ENCODE assay signal across 30 mouse cellular contexts in the genomic region with DNA sequence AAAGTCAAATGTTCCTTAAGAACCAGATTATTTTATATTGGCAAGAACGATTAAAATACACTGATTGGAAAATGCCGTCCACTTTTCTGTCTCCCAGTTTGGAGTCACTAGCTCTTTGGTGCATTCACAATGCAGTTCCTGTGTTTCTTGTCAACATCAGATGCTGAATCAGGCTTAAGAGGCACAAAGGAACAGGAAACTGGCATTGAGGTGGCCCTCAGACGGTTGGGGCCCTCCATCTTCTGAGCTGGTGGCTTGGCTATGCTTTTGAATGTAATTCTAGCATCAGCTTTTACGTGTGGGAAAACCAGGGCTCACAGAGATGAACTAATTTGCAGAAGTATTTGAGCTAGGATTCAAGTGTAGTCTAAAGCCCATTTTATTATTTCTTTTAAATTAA.
A peak's percentile ranks its signal among the peaks of the same experiment; 100 is the strongest.
DNase-seq lines count a peak whose midpoint lies in the region; ATAC-seq and TF ChIP-seq lines count a peak whose summit lies in the region.
"Had no signal": no experiment of that assay in that cellular context is flagged by ENCODE, and none has a peak within 500 bp of the region (broad histone marks: within the 10 kb centered on the region; RNA-seq: fewer than 3 reads in every experiment).

No protein-coding gene starts in this region.

- no peaks in the 10 kb centered on the region for H3K79me2 ChIP-seq in heart, adult 2 months (replicated peaks; ENCODE audit: control insufficient read depth, insufficient read depth, low read length)

- no peaks in the 10 kb centered on the region for H3K27me3 ChIP-seq in midbrain, embryonic 11.5 days (ENCODE audit: control insufficient read depth, insufficient read depth, low read length)
- no peaks in the 10 kb centered on the region; the same call in 1 of the 2 replicates for H3K27me3 ChIP-seq in midbrain, embryonic 16.5 days (ENCODE audit: control insufficient read depth, insufficient read depth, low read depth, low read length)
- no peaks in the 10 kb centered on the region for H3K27me3 ChIP-seq in embryonic facial prominence, embryonic 10.5 days (replicated peaks; ENCODE audit: low read depth, poor library complexity, severe bottlenecking)
- no peaks in the 10 kb centered on the region for H3K27me3 ChIP-seq in limb, embryonic 10.5 days (ENCODE audit: low read depth, poor library complexity, severe bottlenecking)
- H3K27me3 ChIP-seq in limb, embryonic 13.5 days = no peaks in the 10 kb centered on the region
- H3K27me3 ChIP-seq in heart, adult 2 months (ENCODE audit: control insufficient read depth, insufficient read depth, low read length) = no peaks in the 10 kb centered on the region
- H3K27me3 ChIP-seq: CH12.LX; embryonic facial prominence, embryonic 13.5 days; heart, embryonic 12.5 days; heart, embryonic 15.5 days; hindbrain, embryonic 13.5 days; Patski had no signal

- 53% methylated on average over 4 of the region's 4 CpGs for WGBS in midbrain, embryonic 11.5 days
- WGBS in midbrain, embryonic 16.5 days = 40% methylated on average over 4 of the region's 4 CpGs
- WGBS in embryonic facial prominence, embryonic 10.5 days = 58% methylated on average over 4 of the region's 4 CpGs
- 65% methylated on average over 4 of the region's 4 CpGs for WGBS in limb, embryonic 10.5 days
- WGBS in limb, embryonic 13.5 days = 37% methylated on average over 4 of the region's 4 CpGs
- WGBS in heart, adult 2 months = 69% methylated on average over 4 of the region's 4 CpGs

- no peak for TF ChIP-seq CTCF in heart, adult 2 months (IDR thresholded peaks at IDR 0.05)

- H3K36me3 ChIP-seq in midbrain, embryonic 11.5 days (ENCODE audit: control insufficient read depth, insufficient read depth, low read length) = no peaks in the 10 kb centered on the region
- H3K36me3 ChIP-seq in midbrain, embryonic 16.5 days (ENCODE audit: control insufficient read depth, insufficient read depth, low read length) = no peaks in the 10 kb centered on the region
- no peaks in the 10 kb centered on the region for H3K36me3 ChIP-seq in embryonic facial prominence, embryonic 10.5 days (replicated peaks)
- no peaks in the 10 kb centered on the region for H3K36me3 ChIP-seq in limb, embryonic 10.5 days
- no peaks in the 10 kb centered on the region for H3K36me3 ChIP-seq in limb, embryonic 13.5 days
- H3K36me3 ChIP-seq in heart, adult 2 months (ENCODE audit: control insufficient read depth, insufficient read depth, low read length) = no peaks in the 10 kb centered on the region
- H3K36me3 ChIP-seq: embryonic facial prominence, embryonic 13.5 days; G1E; heart, embryonic 12.5 days; heart, embryonic 15.5 days; hindbrain, embryonic 10.5 days; hindbrain, embryonic 13.5 days had no signal

- peaks cover 2% of the 10 kb centered on the region; the same call in 1 of the 2 replicates for H3K4me1 ChIP-seq in midbrain, embryonic 11.5 days (ENCODE audit: control insufficient read depth, insufficient read depth, low read length)
- H3K4me1 ChIP-seq in midbrain, embryonic 16.5 days (ENCODE audit: control insufficient read depth, insufficient read depth, low read length) = no peaks in the 10 kb centered on the region; the same call in none of the 2 replicates
- peaks cover 25% of the 10 kb centered on the region for H3K4me1 ChIP-seq in embryonic facial prominence, embryonic 10.5 days
- H3K4me1 ChIP-seq in limb, embryonic 10.5 days = peaks cover 24% of the 10 kb centered on the region
- H3K4me1 ChIP-seq in limb, embryonic 13.5 days = peaks cover 21% of the 10 kb centered on the region
- H3K4me1 ChIP-seq in heart, adult 2 months (ENCODE audit: control insufficient read depth, insufficient read depth, low read length) = no peaks in the 10 kb centered on the region
- H3K4me1 ChIP-seq: heart, embryonic 12.5 days; heart, embryonic 15.5 days; hindbrain, embryonic 10.5 days; hindbrain, embryonic 13.5 days had no signal

- no peaks in the 10 kb centered on the region for H3K9me3 ChIP-seq in midbrain, embryonic 11.5 days (ENCODE audit: control insufficient read depth, low read length)
- no peaks in the 10 kb centered on the region for H3K9me3 ChIP-seq in midbrain, embryonic 16.5 days (replicated peaks; ENCODE audit: control insufficient read depth, low read length, poor library complexity, severe bottlenecking)
- no peaks in the 10 kb centered on the region for H3K9me3 ChIP-seq in embryonic facial prominence, embryonic 10.5 days
- H3K9me3 ChIP-seq in limb, embryonic 10.5 days (replicated peaks) = no peaks in the 10 kb centered on the region
- H3K9me3 ChIP-seq in limb, embryonic 13.5 days = no peaks in the 10 kb centered on the region
- H3K9me3 ChIP-seq: embryonic facial prominence, embryonic 13.5 days; G1E; heart, embryonic 12.5 days; heart, embryonic 15.5 days; hindbrain, embryonic 10.5 days; hindbrain, embryonic 13.5 days had no signal

- no peak for ATAC-seq in midbrain, embryonic 11.5 days (ENCODE audit: low FRiP score)
- ATAC-seq in midbrain, embryonic 16.5 days = no peak
- no peak for ATAC-seq in limb, embryonic 13.5 days (ENCODE audit: low FRiP score, low read depth)
- ATAC-seq: forebrain, embryonic 14.5 days; forebrain, postnatal 0 days; hindbrain, embryonic 16.5 days; Patski had no signal

- TF ChIP-seq POLR2A in heart, adult 2 months (IDR thresholded peaks at IDR 0.05; ENCODE audit: insufficient read depth, low read depth, low read length) = no peak

- no peak overlapping the region for H3K9ac ChIP-seq in midbrain, embryonic 11.5 days (ENCODE audit: low read length)
- H3K9ac ChIP-seq in midbrain, embryonic 16.5 days (ENCODE audit: low read depth, low read length) = no peak overlapping the region
- no peak overlapping the region for H3K9ac ChIP-seq in limb, embryonic 13.5 days
- no peak overlapping the region for H3K9ac ChIP-seq in heart, adult 2 months (ENCODE audit: low read depth, low read length)
- H3K9ac ChIP-seq: embryonic facial prominence, embryonic 13.5 days; forebrain, postnatal 0 days; heart, embryonic 12.5 days; heart, embryonic 15.5 days; hindbrain, embryonic 13.5 days had no signal

- no peak overlapping the region for H3K4me2 ChIP-seq in midbrain, embryonic 11.5 days
- no peak overlapping the region for H3K4me2 ChIP-seq in midbrain, embryonic 16.5 days (ENCODE audit: low read length)
- H3K4me2 ChIP-seq in limb, embryonic 13.5 days (replicated peaks) = no peak overlapping the region
- H3K4me2 ChIP-seq: embryonic facial prominence, embryonic 13.5 days; heart, embryonic 12.5 days; heart, embryonic 15.5 days; hindbrain, embryonic 13.5 days had no signal

- H3K27ac ChIP-seq in midbrain, embryonic 11.5 days (ENCODE audit: low read depth, low read length) = no peak overlapping the region
- no peak overlapping the region for H3K27ac ChIP-seq in midbrain, embryonic 16.5 days (ENCODE audit: low read length)
- peak overlapping the region; percentile 68 for H3K27ac ChIP-seq in embryonic facial prominence, embryonic 10.5 days (replicated peaks)
- H3K27ac ChIP-seq in limb, embryonic 10.5 days = peak overlapping the region; percentile 82
- H3K27ac ChIP-seq in limb, embryonic 13.5 days = peak overlapping the region; percentile 49; the same call in 1 of the 2 replicates
- H3K27ac ChIP-seq in heart, adult 2 months = no peak overlapping the region
- H3K27ac ChIP-seq: embryonic facial prominence, embryonic 13.5 days; gastrocnemius, adult 2 months; heart, embryonic 15.5 days; hindbrain, embryonic 10.5 days; hindbrain, embryonic 13.5 days had no signal

- intact Hi-C loops in heart, adult 2 months (cut with DNase I) = no loop called here
- intact Hi-C loops in left cerebral cortex, postnatal 14 days (cut with DNase I) = no loop called here

- no peak for TF ChIP-seq EP300 in heart, adult 2 months (IDR thresholded peaks at IDR 0.05; ENCODE audit: insufficient read depth, low read depth, low read length)

- no peak overlapping the region for H3K4me3 ChIP-seq in midbrain, embryonic 11.5 days (ENCODE audit: low read depth, low read length)
- no peak overlapping the region for H3K4me3 ChIP-seq in midbrain, embryonic 16.5 days (ENCODE audit: low read depth, low read length)
- no peak overlapping the region for H3K4me3 ChIP-seq in embryonic facial prominence, embryonic 10.5 days
- H3K4me3 ChIP-seq in limb, embryonic 10.5 days = no peak overlapping the region
- no peak overlapping the region for H3K4me3 ChIP-seq in limb, embryonic 13.5 days
- no peak overlapping the region for H3K4me3 ChIP-seq in heart, adult 2 months
- H3K4me3 ChIP-seq: embryonic facial prominence, embryonic 13.5 days; erythroblast, embryonic 14.5 days; gastrocnemius, adult 2 months; heart, embryonic 12.5 days; heart, embryonic 15.5 days; hindbrain, embryonic 10.5 days; hindbrain, embryonic 13.5 days had no signal

- DNase-seq in midbrain, embryonic 11.5 days (ENCODE audit: low spot score, missing footprints) = peak; percentile 84
- DNase-seq in embryonic facial prominence, embryonic 10.5 days (ENCODE audit: low spot score) = no peak
- no peak for DNase-seq in limb, embryonic 10.5 days (ENCODE audit: low spot score)
- DNase-seq in heart, adult 2 months = no peak
- DNase-seq in left cerebral cortex, postnatal 14 days (ENCODE audit: low spot score in 2 of 2) = no peak
- DNase-seq: adrenal gland, postnatal 10 days; adrenal gland, postnatal 36 days; B cell, adult 2 months; cerebellum, adult 18-20 months; cerebellum, adult 9-10 months; cerebellum, postnatal 14 days; forebrain, postnatal 0 days; gastrocnemius, adult 2 months; gastrocnemius, postnatal 14 days; heart, adult 11 months; heart, postnatal 10 days; heart, postnatal 36 days had no signal

Comparison
In these comparisons a context has a peak if more than half of its experiments do, and no peak if none do; other contexts are left out.
1. H3K27ac ChIP-seq: peak in embryonic facial prominence, embryonic 10.5 days (single experiment), limb, embryonic 10.5 days (single experiment) and limb, embryonic 13.5 days (single experiment); none in midbrain, embryonic 11.5 days (single experiment), midbrain, embryonic 16.5 days (single experiment) and heart, adult 2 months (single experiment).